Mouse (Mus musculus): ENCODE results near the gene Lyz1. TPM values are rescaled to one million over a fixed set of nuclear protein-coding genes. Genes with fewer than 3 reads are reported as not detected.

The Lyz1 gene
- 2.6 and 2.9 TPM in 2 replicates for polyA plus RNA-seq (2015; fragmentation: Nextera tagmentation; extraction: Ambion mirVana)

DNA sequence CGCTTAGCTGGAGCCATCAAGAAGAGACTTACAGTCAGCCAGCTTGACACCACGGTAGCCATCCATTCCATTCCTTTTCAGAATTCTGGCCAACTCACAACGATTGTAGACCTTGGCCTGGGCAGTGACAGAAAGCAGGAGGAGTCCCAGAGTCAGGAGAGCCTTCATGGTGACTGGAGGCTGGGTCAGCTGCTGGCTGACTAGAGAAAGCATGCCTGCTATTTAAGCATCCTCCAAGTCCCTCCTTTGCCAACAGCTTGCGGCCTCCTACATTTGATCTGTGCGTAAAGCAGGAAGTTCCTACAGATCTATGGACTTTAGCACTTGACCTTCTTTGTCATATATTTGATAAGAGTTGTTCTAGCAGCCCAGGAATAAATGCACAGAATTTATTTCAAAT is at the start of gene Lyz1:
Lyz1 (minus strand) TSS at position 198 of the 400 bp plus-strand sequence.
- H3K9me3 ChIP-seq (replicated peaks; ENCODE audit: control insufficient read depth, low read length): no peaks in the 10 kb centered on the region

DNA sequence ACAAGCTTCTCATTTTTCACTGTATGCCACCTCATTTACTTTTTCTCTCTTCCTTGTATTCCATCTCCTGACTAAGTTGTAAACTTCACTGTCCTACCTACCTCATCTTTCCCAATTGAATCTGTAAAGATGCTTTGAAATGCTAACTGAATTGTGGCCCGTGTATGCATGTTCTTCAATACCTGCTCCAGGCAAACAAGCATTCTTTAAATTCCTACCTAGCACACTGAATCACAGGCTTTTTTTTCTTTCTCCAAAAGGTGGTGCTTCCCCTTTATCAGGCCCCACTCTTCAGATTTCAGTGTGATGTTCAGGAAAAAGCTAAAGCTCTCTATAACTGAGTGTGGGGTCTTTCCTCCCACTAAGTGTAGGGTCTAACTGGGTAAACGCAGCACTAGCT is 49.7 kb upstream of the Lyz1 start:
- H3K9me3 ChIP-seq (replicated peaks; ENCODE audit: control insufficient read depth, low read length): no peaks in the 10 kb centered on the region
- H3K4me2 ChIP-seq (ENCODE audit: low read depth, low read length): no peak overlapping the region
- no peaks in the 10 kb centered on the region for H3K36me3 ChIP-seq (ENCODE audit: control insufficient read depth, insufficient read depth)
- no peaks in the 10 kb centered on the region for H3K4me1 ChIP-seq (ENCODE audit: control insufficient read depth, insufficient read depth, low read length)
- ATAC-seq (replicated peaks; ENCODE audit: extremely low read depth, insufficient read depth, low FRiP score): no peak
- WGBS: 58% methylated on average over 2 of the region's 2 CpGs
- no peak overlapping the region for H3K4me3 ChIP-seq (ENCODE audit: low read length)
- H3K27ac ChIP-seq (ENCODE audit: low read length): no peak overlapping the region
- no peaks in the 10 kb centered on the region for H3K27me3 ChIP-seq (ENCODE audit: control insufficient read depth, insufficient read depth, low read length)
- H3K9ac ChIP-seq (ENCODE audit: low read length): no peak overlapping the region

More for the DNA sequence above, at the start of gene Lyz1:
- no peaks in the 10 kb centered on the region for H3K27me3 ChIP-seq (ENCODE audit: control insufficient read depth, insufficient read depth, low read length)
- no peaks in the 10 kb centered on the region for H3K36me3 ChIP-seq (ENCODE audit: control insufficient read depth, insufficient read depth)
- no peak within 1 kb of the TSS for H3K4me3 ChIP-seq (ENCODE audit: low read length)
- 57% methylated on average over 5 of the region's 5 CpGs for WGBS
- no peak for ATAC-seq (replicated peaks; ENCODE audit: extremely low read depth, insufficient read depth, low FRiP score)
- no peak within 1 kb of the TSS for H3K4me2 ChIP-seq (ENCODE audit: low read depth, low read length)
- no peak within 1 kb of the TSS for H3K27ac ChIP-seq (ENCODE audit: low read length)
- no peaks in the 10 kb centered on the region; the same call in 1 of the 2 replicates for H3K4me1 ChIP-seq (ENCODE audit: control insufficient read depth, insufficient read depth, low read length)
- H3K9ac ChIP-seq (ENCODE audit: low read length): no peak within 1 kb of the TSS

DNA sequence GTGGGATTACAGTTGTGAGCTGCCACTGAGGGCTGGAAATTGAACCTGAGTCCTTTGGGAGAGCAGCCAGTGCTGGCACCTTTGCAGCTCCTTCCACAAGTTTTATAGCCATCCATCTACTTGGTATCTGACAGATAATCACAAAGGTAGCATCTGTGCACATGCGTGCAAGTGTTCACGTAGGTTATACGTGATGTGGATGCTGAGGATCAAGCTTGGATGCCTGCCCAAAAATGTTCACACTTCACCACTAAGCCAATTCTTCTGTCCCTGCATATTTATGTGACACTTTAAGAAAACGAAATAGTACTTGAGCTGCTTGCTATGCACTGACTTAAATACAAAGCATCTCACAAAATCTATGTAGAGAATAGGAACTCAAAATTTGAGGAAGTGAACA is 48.4 kb upstream of the Lyz1 start:
- no peaks in the 10 kb centered on the region for H3K36me3 ChIP-seq (ENCODE audit: control insufficient read depth, insufficient read depth)
- ATAC-seq (replicated peaks; ENCODE audit: extremely low read depth, insufficient read depth, low FRiP score): no peak
- no peak overlapping the region for H3K4me2 ChIP-seq (ENCODE audit: low read depth, low read length)
- H3K4me3 ChIP-seq (ENCODE audit: low read length): no peak overlapping the region
- WGBS: 56% methylated on average over 4 of the region's 4 CpGs
- H3K4me1 ChIP-seq (ENCODE audit: control insufficient read depth, insufficient read depth, low read length): no peaks in the 10 kb centered on the region
- no peak overlapping the region for H3K9ac ChIP-seq (ENCODE audit: low read length)
- no peaks in the 10 kb centered on the region for H3K27me3 ChIP-seq (ENCODE audit: control insufficient read depth, insufficient read depth, low read length)
- H3K9me3 ChIP-seq (replicated peaks; ENCODE audit: control insufficient read depth, low read length): no peaks in the 10 kb centered on the region
- no peak overlapping the region for H3K27ac ChIP-seq (ENCODE audit: low read length)

DNA sequence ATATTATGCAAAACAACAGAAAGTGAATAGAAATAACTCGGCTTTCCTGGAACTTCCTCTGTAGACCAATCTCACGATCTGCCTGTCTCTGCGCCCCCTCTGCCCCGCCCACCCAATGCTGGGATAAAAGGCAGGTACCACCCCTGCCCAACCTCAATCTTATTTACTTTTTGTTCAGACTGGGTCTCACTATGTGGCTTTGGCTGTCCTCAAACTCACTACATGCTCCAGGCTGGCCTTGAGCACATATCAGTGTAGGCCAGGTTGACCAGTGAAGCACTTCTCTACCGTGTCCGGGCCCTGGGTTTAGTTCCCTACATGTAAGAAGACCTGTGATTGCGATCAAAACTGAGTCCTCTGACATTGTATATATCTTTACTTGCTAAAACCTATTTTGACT is 46.6 kb upstream of the Lyz1 start:
- 0 out of 2 replicates have a peak, but pooled peaks cover 2% of the 10 kb centered on the region for H3K4me1 ChIP-seq (ENCODE audit: control insufficient read depth, insufficient read depth, low read length)
- H3K4me3 ChIP-seq (ENCODE audit: low read length): no peak overlapping the region
- 80% methylated on average over 7 of the region's 7 CpGs for WGBS
- no peaks in the 10 kb centered on the region for H3K27me3 ChIP-seq (ENCODE audit: control insufficient read depth, insufficient read depth, low read length)
- H3K9ac ChIP-seq (ENCODE audit: low read length): no peak overlapping the region
- no peak overlapping the region for H3K27ac ChIP-seq (ENCODE audit: low read length)
- no peak for ATAC-seq (replicated peaks; ENCODE audit: extremely low read depth, insufficient read depth, low FRiP score)
- H3K9me3 ChIP-seq (replicated peaks; ENCODE audit: control insufficient read depth, low read length): no peaks in the 10 kb centered on the region
- H3K4me2 ChIP-seq (ENCODE audit: low read depth, low read length): no peak overlapping the region
- no peaks in the 10 kb centered on the region for H3K36me3 ChIP-seq (ENCODE audit: control insufficient read depth, insufficient read depth)

DNA sequence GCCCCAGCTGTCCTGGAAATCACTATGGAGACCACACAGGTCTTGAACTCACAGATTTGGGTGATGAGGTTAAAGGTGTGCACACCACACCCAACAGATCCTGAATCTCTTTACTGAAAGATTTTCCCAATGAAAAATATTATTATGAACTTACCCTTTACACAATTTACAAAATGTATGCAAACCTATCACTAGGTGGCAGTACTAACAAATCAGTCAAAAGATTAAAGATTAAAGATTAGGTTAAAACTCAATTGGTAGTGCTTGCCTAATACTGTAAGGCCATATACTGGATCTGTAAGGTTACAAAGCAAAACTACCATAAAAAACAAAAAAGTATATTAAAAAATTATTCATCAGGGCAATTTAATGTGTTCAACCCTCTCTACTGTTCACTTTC is 45.3 kb upstream of the Lyz1 start:
- Histone ChIP-seq H3K9ac (ENCODE audit: low read length) (no peak overlapping the region), H3K9me3 (replicated peaks; ENCODE audit: control insufficient read depth, low read length) (no peaks in the 10 kb centered on the region), H3K4me2 (ENCODE audit: low read depth, low read length) (no peak overlapping the region), H3K36me3 (ENCODE audit: control insufficient read depth, insufficient read depth) (no peaks in the 10 kb centered on the region), H3K27ac (ENCODE audit: low read length) (no peak overlapping the region), H3K4me3 (ENCODE audit: low read length) (no peak overlapping the region), H3K27me3 (ENCODE audit: control insufficient read depth, insufficient read depth, low read length) (no peaks in the 10 kb centered on the region), H3K4me1 (ENCODE audit: control insufficient read depth, insufficient read depth, low read length) (0 out of 2 replicates have a peak, but pooled peaks cover 2% of the 10 kb centered on the region)
- ATAC-seq (replicated peaks; ENCODE audit: extremely low read depth, insufficient read depth, low FRiP score): no peak

DNA sequence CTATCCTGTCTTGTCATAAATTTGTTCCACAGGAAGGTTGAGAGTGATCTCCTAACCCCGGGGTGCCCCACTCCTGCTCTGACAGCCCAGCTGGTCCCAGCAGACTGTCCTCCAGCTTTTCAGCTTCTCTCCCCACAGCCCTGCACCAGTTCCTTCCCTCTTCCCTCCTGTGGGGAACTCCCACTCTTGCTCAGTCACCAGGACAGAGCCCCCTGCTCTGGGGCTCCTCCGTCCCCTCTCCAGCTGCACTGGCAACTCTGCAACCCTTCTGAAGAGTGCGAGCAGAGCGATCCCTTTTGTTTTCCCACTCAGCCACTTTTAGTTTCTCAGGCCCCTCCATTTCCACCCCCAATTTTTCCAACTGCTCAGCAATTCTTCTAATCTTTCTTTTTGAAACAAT is 43.0 kb upstream of the Lyz1 start:
- H3K9ac ChIP-seq (ENCODE audit: low read length): no peak overlapping the region; the same call in 1 of the 2 replicates
- H3K36me3 ChIP-seq (ENCODE audit: control insufficient read depth, insufficient read depth): no peaks in the 10 kb centered on the region
- no peak overlapping the region for H3K27ac ChIP-seq (ENCODE audit: low read length)
- no peak overlapping the region; the same call in 1 of the 2 replicates for H3K4me2 ChIP-seq (ENCODE audit: low read depth, low read length)
- H3K27me3 ChIP-seq (ENCODE audit: control insufficient read depth, insufficient read depth, low read length): no peaks in the 10 kb centered on the region
- 27% methylated on average over 4 of the region's 4 CpGs for WGBS
- no peak; the same call in 1 of the 2 replicates for ATAC-seq (replicated peaks; ENCODE audit: extremely low read depth, insufficient read depth, low FRiP score)
- no peak overlapping the region for H3K4me3 ChIP-seq (ENCODE audit: low read length)
- 0 out of 2 replicates have a peak, but pooled peaks cover 2% of the 10 kb centered on the region for H3K4me1 ChIP-seq (ENCODE audit: control insufficient read depth, insufficient read depth, low read length)
- H3K9me3 ChIP-seq (replicated peaks; ENCODE audit: control insufficient read depth, low read length): no peaks in the 10 kb centered on the region

DNA sequence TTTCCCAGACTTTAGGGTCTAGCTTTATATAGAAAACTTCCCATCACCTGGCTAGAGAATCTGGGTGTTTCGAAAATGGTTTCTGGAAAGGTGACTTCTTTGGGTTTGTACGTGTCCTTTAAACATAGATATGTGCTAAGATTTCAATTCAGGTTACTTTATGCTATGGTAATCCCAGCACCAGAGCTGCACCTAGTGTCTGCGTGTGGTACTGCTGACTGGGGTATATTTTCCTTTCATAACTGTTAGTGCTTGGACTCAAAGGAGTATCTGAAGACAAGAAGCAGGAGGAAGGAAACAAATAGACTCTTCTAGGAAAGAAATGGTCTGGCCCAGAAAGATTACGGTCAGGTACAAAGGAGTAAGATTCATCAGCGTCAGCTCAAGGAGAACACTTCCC is 37.9 kb upstream of the Lyz1 start:
- peaks cover 5% of the 10 kb centered on the region for H3K4me1 ChIP-seq (ENCODE audit: control insufficient read depth, insufficient read depth, low read length)
- H3K9me3 ChIP-seq (replicated peaks; ENCODE audit: control insufficient read depth, low read length): no peaks in the 10 kb centered on the region
- no peak overlapping the region for H3K4me3 ChIP-seq (ENCODE audit: low read length)
- no peak overlapping the region for H3K9ac ChIP-seq (ENCODE audit: low read length)
- no peaks in the 10 kb centered on the region for H3K27me3 ChIP-seq (ENCODE audit: control insufficient read depth, insufficient read depth, low read length)
- ATAC-seq (replicated peaks; ENCODE audit: extremely low read depth, insufficient read depth, low FRiP score): no peak
- H3K4me2 ChIP-seq (ENCODE audit: low read depth, low read length): no peak overlapping the region
- no peak overlapping the region for H3K27ac ChIP-seq (ENCODE audit: low read length)
- no peaks in the 10 kb centered on the region for H3K36me3 ChIP-seq (ENCODE audit: control insufficient read depth, insufficient read depth)
- 67% methylated on average over 5 of the region's 5 CpGs for WGBS

DNA sequence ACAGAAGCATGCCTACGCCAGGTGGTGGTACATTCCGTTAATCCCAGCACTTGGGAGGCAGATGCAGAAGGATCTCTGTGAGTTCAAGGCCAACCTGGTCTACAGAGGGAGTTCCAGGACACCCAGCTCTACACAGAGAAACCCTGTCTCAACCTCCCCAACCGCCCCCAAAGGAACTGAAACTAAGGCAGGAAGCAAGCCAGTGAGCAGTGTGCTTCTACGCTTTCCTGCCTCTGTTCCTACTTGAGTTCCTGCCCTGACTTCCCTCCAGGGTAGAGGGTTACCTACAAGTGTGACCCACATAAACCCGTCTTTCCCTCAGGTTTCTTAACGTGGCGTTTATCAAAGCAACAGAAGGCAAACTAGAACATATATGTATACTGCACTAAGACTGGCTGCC is 31.1 kb upstream of the Lyz1 start:
- H3K36me3 ChIP-seq (ENCODE audit: control insufficient read depth, insufficient read depth): no peaks in the 10 kb centered on the region
- no peak for ATAC-seq (replicated peaks; ENCODE audit: extremely low read depth, insufficient read depth, low FRiP score)
- WGBS: 81% methylated on average over 7 of the region's 7 CpGs

DNA sequence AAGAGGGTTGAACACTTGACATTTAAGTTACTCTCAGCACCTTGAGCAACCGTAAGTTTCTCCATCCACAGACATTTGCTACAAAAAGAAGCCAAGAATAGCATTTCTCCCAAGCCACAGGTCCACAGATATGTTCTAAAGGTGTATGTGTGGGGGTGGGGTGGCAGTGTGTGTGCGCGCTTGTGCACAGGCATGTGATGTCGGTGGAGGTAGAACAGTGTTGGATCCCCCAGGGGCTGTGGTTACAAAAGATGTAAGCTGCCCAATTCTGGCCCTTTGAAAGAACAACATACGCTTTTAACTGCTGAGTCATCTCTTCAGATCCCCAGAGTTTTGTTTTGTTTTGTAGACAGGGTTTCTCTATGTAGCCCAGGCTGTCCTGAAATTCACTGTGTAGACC is 30.0 kb upstream of the Lyz1 start:
- H3K9me3 ChIP-seq (replicated peaks; ENCODE audit: control insufficient read depth, low read length): no peaks in the 10 kb centered on the region
- WGBS: 90% methylated on average over 5 of the region's 5 CpGs
- H3K4me2 ChIP-seq (ENCODE audit: low read depth, low read length): no peak overlapping the region
- no peaks in the 10 kb centered on the region for H3K36me3 ChIP-seq (ENCODE audit: control insufficient read depth, insufficient read depth)
- no peak for ATAC-seq (replicated peaks; ENCODE audit: extremely low read depth, insufficient read depth, low FRiP score)
- H3K4me1 ChIP-seq (ENCODE audit: control insufficient read depth, insufficient read depth, low read length): no peaks in the 10 kb centered on the region
- no peak overlapping the region for H3K9ac ChIP-seq (ENCODE audit: low read length)
- no peaks in the 10 kb centered on the region for H3K27me3 ChIP-seq (ENCODE audit: control insufficient read depth, insufficient read depth, low read length)
- H3K4me3 ChIP-seq (ENCODE audit: low read length): no peak overlapping the region
- no peak overlapping the region for H3K27ac ChIP-seq (ENCODE audit: low read length)

More for the DNA sequence above, 31.1 kb upstream of the Lyz1 start:
- no peak overlapping the region for H3K27ac ChIP-seq (ENCODE audit: low read length)
- H3K9me3 ChIP-seq (replicated peaks; ENCODE audit: control insufficient read depth, low read length): no peaks in the 10 kb centered on the region
- H3K4me2 ChIP-seq (ENCODE audit: low read depth, low read length): no peak overlapping the region
- H3K9ac ChIP-seq (ENCODE audit: low read length): no peak overlapping the region
- peaks cover 3% of the 10 kb centered on the region for H3K4me1 ChIP-seq (ENCODE audit: control insufficient read depth, insufficient read depth, low read length)
- H3K27me3 ChIP-seq (ENCODE audit: control insufficient read depth, insufficient read depth, low read length): no peaks in the 10 kb centered on the region
- H3K4me3 ChIP-seq (ENCODE audit: low read length): no peak overlapping the region
